Mouse (Mus musculus) heart, postnatal 10 days (tissue): ENCODE data around the gene Mis18a. TPM values are rescaled to one million over a fixed set of nuclear protein-coding genes. Genes with fewer than 3 reads are reported as not detected.

Experiments
- total RNA-seq, 2 experiments: library from RNA; stranded (reverse); gene quantifications; 2 replicates each; pipeline ENCODE4 v1.2.3; 2021

The Mis18a gene
- total RNA-seq, 2 experiments from 2014 or later: 5.3 to 5.9 TPM

Other genes with a start within 250 kb of the Mis18a start
- gene Mrap, start 10.8 kb upstream of the Mis18a start, total RNA-seq: 10 to 100 TPM; 21.5 to 27.5 TPM
- gene Urb1, start 83.0 kb upstream of the Mis18a start, total RNA-seq: 10 to 100 TPM; 10.8 to 11.3 TPM
- 1 to 10 TPM; 1.6 to 2.9 TPM for gene Eva1c, start 99.3 kb upstream of the Mis18a start, total RNA-seq
- 10 to 100 TPM; 29.3 to 34.5 TPM for gene Cfap298, start 207.7 kb upstream of the Mis18a start, total RNA-seq